Mouse (Mus musculus) frontal cortex, postnatal 25 days (tissue): ENCODE measurements around the gene Gm37419.

Experiments
- DNase-seq, 2 experiments: peaks; one replicate each; pipeline ENCODE4 v3.0.0; 2022; ENCODE audit warnings: low spot score in 2 of 2

Gene Gm37419

DNA sequence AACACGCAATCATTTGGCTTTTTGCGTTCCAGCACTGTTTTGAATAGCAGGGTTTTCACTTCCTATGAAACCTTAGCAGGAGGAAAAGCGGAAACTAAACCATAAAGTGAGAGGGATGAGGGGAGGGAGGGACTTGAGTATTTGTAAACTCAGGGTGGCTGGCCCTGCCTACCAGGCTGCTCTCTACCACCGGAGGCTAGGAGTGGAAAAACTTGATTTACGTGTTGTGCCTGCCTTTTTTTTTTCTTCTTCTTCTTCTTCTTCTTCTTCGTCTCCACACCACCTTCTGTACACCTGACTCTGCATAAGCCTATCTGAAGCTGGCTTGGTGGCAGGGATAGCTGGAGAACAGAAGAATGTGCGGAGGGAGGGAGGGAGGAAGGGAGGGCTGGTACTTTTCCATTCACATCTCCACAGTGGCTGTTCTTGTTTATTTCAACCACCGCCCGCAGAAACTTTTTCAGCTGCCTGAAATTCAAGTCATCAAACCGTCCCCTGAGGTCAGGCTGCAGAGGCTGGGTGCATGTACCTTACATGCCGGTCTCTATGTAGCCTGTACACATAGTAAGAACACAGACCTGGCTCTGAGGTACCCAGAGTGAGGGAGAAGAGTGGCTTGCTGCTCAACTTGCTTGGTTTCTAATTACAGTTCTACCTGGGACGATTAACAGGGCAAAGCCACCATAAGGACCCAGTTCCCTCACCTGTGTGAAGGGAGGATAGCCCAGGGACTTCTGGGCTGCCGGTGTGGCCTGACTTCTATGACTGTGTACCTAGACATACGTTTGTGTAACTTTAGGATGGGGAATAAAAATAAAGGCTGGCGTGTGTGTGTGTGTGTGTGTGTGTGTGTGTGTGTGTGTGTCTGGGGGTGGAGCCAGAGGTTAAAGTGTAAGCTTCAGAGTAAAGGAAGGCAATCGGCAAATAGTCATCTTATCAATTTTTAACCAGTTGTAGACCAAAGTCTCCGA lies 5.4 kb downstream of the Gm37419 start:
- DNase-seq: no peak

DNA sequence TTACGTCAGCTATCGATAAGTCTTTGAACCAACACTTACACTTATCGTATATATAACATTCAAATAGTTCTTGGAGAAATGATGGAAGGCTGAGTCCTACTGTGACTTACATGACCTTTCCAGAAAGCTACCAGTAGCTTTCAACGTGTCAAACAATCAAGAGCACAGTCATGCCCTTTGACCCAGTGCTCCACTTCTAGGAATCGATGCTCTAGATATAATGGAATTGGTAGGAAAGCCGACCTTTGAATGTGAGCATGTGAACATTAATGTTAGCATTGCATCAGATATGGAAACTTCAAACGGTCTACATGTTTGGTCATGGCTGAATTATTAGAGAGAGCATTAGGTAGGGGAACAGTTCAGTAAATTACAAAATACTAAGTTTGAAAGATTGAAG lies 8.1 kb downstream of the Gm37419 start:
- DNase-seq: no peak

- no peak for DNase-seq
Observed at GRCm38 (mm10) chr16:23997228-23997627, 8.9 kb downstream of the Gm37419 start.

- no peak for DNase-seq
Observed at GRCm38 (mm10) chr16:23997912-23998311, 9.6 kb downstream of the Gm37419 start.

- DNase-seq: no peak
Observed at GRCm38 (mm10) chr16:24005928-24006327, 17.6 kb downstream of the Gm37419 start.

DNA sequence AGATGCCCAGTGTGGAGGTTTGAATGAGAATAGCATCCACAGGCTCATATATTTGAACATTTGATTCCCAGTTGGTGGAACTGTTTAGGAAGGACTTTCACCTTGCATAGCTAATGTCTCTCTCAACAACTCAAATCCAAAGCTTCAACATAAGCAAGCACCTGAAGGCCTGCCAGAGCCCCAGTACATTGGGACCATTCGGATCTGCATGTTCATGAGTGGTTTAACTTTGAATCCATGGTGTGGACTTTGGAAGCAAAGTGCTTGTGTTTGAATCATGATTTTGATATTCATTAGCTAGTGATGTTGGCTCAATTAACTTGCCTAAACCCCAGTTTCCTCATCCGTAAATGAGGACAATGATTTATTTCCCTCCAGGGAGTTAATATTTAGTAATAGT lies 21.6 kb downstream of the Gm37419 start:
- DNase-seq: no peak

DNA sequence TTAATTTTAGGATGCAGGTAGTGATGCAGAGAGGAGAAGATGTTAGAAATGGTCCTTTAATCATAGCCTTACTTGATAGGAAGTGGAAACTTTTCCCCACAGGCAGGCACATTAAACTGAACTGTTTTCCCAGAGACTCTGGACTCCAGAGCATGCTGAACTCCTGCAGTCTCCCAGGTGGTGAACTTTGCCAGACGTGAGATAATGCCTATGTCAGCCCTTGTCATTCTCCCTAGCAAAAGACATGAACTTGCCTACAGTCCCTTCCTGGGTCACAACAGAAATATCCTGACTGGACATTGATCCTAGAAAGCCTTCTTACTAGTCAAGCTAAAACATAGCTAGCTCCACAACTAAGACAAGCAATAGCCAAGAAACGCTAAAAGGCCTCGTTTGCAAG lies 23.0 kb downstream of the Gm37419 start:
- no peak for DNase-seq

DNA sequence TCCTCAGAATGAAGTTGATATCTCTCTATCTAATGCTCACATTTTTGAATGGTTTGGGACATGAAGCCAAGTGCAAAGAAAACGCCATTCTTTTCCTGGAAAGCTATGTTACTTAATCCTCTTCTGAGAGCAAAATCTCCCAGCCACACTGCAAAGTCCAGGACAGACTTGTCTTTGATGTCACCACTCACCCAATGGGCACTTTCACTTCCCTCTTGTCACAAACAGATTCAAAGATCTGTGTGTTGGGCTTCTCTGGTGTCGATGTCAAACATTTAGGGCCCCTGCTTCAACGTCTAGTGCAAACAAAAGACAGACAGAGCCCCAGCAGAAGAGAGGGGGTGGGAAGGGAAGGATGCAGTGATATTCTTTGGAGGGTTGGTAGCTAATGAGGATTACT lies 23.8 kb downstream of the Gm37419 start:
- DNase-seq: no peak

GRCm38 (mm10) chr16:24014378-24014777 lies 26.1 kb downstream of the Gm37419 start:
- DNase-seq: no peak

- no peak for DNase-seq
Observed at GRCm38 (mm10) chr16:24016273-24016672, 28.0 kb downstream of the Gm37419 start.

DNA sequence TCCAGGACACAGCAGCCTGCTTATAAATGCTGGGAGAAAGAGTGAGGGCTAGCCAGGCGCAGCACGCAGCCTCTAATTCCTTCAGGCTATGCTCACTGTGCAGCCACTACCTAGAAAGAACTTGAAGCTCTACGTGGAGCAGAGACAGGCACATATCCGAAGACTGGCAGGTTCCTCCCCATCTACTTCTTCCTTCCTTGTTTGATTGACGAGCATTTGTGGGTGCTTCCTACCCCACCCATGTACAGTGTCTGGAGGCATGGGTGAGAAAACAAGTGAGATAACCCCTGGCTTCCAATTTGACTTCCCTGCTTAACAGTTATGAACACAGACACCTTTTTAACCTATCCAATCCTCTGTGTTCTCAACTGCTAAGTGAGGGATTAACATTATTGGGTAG lies 28.5 kb downstream of the Gm37419 start:
- DNase-seq: no peak

- DNase-seq: no peak
Observed at GRCm38 (mm10) chr16:24021722-24022121, 33.4 kb downstream of the Gm37419 start.

DNA sequence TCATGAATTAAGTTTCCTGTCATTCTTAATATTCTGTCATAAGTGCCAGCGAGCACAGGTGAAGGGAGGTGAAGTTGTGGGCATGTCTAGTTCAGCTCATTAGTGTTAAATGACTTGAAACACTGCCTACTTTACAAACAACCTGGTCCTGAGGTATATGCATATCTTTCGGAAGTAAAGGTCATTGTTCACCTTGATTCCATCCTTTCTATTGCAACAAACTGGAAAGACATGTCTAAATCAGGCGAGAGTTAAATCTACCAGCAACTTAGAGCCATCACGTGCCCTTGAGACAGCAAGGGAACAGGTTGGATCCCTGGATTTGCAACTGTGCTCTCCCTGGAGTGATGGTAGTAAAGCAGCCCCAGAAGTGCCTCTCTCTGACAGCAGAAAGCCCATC lies 34.3 kb downstream of the Gm37419 start:
- DNase-seq: no peak

- DNase-seq: no peak
Observed at GRCm38 (mm10) chr16:24025442-24025841, 37.2 kb downstream of the Gm37419 start.

DNA sequence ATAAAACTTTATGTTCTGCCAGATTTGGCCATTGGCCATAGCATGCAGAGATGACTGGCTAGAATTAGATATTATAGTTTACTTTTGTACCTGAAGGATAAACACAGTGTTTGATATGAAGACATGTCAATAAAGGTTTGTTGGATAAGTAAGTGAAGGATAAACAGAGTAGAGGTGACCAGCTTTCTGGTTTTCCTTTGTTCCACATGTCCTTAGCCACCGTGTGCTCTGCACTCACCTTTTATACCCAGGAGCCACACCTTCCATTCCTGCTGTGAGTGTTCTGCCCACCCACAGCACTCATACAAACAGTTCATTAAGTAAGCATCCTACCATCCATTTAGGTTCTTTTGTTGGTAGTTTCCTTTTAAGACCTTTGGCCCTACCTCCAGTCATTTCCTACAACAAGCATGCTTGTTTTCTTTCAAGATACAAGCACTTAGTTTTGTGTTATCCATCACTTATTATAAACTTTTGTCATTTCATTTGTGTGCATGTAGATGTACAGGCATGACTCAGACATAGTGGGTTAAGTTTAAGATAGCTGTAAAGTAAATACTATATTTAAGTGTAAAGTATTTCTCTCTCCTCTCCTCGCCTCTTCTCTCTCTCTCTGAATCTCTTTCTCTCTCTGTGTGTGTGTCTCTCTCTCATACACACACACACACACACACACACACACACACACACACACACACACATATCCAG lies 41.8 kb downstream of the Gm37419 start:
- DNase-seq: no peak

DNA sequence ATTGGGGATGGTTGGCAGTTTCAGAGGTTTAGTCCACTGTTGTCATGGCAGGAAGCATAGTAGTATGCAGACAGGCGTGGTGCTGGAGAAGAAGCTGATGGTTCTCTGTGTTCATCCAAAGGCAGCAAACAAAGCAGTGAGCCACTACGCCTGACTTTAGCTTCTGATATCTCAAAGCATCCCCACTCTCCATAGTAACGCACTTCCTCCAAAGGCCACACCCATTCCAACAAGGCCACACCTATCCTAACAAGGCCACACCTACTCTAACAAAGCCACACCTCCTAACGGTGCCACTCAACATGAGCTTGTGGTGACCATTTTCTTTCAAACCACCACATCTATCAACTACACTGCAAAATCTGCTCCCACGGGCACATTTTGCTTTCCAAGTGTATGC lies 45.0 kb downstream of the Gm37419 start:
- DNase-seq: no peak

- no peak for DNase-seq
Observed at GRCm38 (mm10) chr16:24034450-24034849, 46.2 kb downstream of the Gm37419 start.

GRCm38 (mm10) chr16:24035767-24036166 lies 47.5 kb downstream of the Gm37419 start:
- no peak for DNase-seq

DNA sequence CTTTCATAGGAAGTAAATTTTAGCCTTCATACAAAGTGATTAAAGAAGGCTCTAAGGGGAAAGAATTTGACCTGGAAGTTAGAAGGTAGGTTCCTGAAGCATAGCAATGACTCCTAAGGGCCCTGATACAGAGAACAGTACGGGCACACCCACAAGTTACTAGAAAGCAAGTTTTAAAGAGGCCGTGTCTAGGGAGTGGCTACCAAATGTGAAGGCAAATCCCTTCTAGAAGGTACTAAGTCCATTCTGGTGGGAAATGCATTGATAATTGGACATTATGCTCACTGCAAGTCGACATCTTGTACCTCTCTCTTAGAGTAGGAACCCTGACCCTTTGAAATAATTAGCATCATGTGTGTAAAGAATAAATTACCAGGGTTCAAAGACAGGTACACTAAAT lies 48.1 kb downstream of the Gm37419 start:
- no peak for DNase-seq
